Mouse (Mus musculus): Measurements from ENCODE around the gene Postn. TPM values are rescaled to one million over a fixed set of nuclear protein-coding genes. Genes with fewer than 3 reads are reported as not detected.
A peak's percentile ranks its signal among the peaks of the same experiment; 100 is the strongest.

Gene Postn
- polyA plus RNA-seq (2012; ENCODE audit: insufficient read depth, insufficient read length, missing spikeins), result 4.6 and 5.1 TPM in 2 replicates

GRCm38 (mm10) chr3:54360897-54361296 lies at the start of gene Postn:
TSS of gene Postn (plus strand) at chr3:54361109.
- Histone ChIP-seq H3K4me1 (ENCODE audit: control insufficient read depth, insufficient read depth, low read length) (peaks cover 2% of the 10 kb centered on the region; the same call in 1 of the 2 replicates), H3K27ac (ENCODE audit: insufficient read depth, low read depth, low read length) (no peak within 1 kb of the TSS), H3K4me3 (ENCODE audit: insufficient read depth, low read length) (no peak within 1 kb of the TSS)
- no peak for TF ChIP-seq CTCF (IDR thresholded peaks at IDR 0.05; ENCODE audit: low read depth, low read length)
- TF ChIP-seq POLR2A (IDR thresholded peaks at IDR 0.05; ENCODE audit: borderline replicate concordance, low read depth, low read length), result no peak

GRCm38 (mm10) chr3:54314055-54314454 lies 46.9 kb upstream of the Postn start:
- TF ChIP-seq CTCF (IDR thresholded peaks at IDR 0.05; ENCODE audit: low read depth, low read length), result no peak
- TF ChIP-seq POLR2A (IDR thresholded peaks at IDR 0.05; ENCODE audit: borderline replicate concordance, low read depth, low read length), result no peak
- Histone ChIP-seq H3K4me1 (ENCODE audit: control insufficient read depth, insufficient read depth, low read length) (no peaks in the 10 kb centered on the region), H3K27ac (ENCODE audit: insufficient read depth, low read depth, low read length) (no peak overlapping the region), H3K4me3 (ENCODE audit: insufficient read depth, low read length) (no peak overlapping the region)

- Histone ChIP-seq H3K4me1 (ENCODE audit: control insufficient read depth, insufficient read depth, low read length) (no peaks in the 10 kb centered on the region), H3K4me3 (ENCODE audit: insufficient read depth, low read length) (no peak overlapping the region), H3K27ac (ENCODE audit: insufficient read depth, low read depth, low read length) (no peak overlapping the region)
- TF ChIP-seq POLR2A (IDR thresholded peaks at IDR 0.05; ENCODE audit: borderline replicate concordance, low read depth, low read length) (no peak), CTCF (IDR thresholded peaks at IDR 0.05; ENCODE audit: low read depth, low read length) (peak; percentile 69; the same call in 1 of the 2 replicates)
Observed at GRCm38 (mm10) chr3:54352891-54353652, 7.8 kb upstream of the Postn start.

GRCm38 (mm10) chr3:54357561-54357960 lies 3.3 kb upstream of the Postn start:
- H3K4me1 ChIP-seq (ENCODE audit: control insufficient read depth, insufficient read depth, low read length), result peaks cover 2% of the 10 kb centered on the region; the same call in 1 of the 2 replicates
- TF ChIP-seq CTCF (IDR thresholded peaks at IDR 0.05; ENCODE audit: low read depth, low read length), result no peak
- TF ChIP-seq POLR2A (IDR thresholded peaks at IDR 0.05; ENCODE audit: borderline replicate concordance, low read depth, low read length), result no peak
- H3K27ac ChIP-seq (ENCODE audit: insufficient read depth, low read depth, low read length), result no peak overlapping the region
- H3K4me3 ChIP-seq (ENCODE audit: insufficient read depth, low read length), result no peak overlapping the region

- Histone ChIP-seq H3K4me3 (ENCODE audit: insufficient read depth, low read length) (no peak overlapping the region), H3K27ac (ENCODE audit: insufficient read depth, low read depth, low read length) (no peak overlapping the region), H3K4me1 (ENCODE audit: control insufficient read depth, insufficient read depth, low read length) (peaks cover 2% of the 10 kb centered on the region; the same call in 1 of the 2 replicates)
- no peak for TF ChIP-seq POLR2A (IDR thresholded peaks at IDR 0.05; ENCODE audit: borderline replicate concordance, low read depth, low read length)
- TF ChIP-seq CTCF (IDR thresholded peaks at IDR 0.05; ENCODE audit: low read depth, low read length), result no peak
Observed at GRCm38 (mm10) chr3:54358463-54359189, 2.3 kb upstream of the Postn start.

- Histone ChIP-seq H3K27ac (ENCODE audit: insufficient read depth, low read depth, low read length) (no peak overlapping the region), H3K4me3 (ENCODE audit: insufficient read depth, low read length) (no peak overlapping the region), H3K4me1 (ENCODE audit: control insufficient read depth, insufficient read depth, low read length) (peaks cover 2% of the 10 kb centered on the region; the same call in 1 of the 2 replicates)
- TF ChIP-seq POLR2A (IDR thresholded peaks at IDR 0.05; ENCODE audit: borderline replicate concordance, low read depth, low read length) (no peak), CTCF (IDR thresholded peaks at IDR 0.05; ENCODE audit: low read depth, low read length) (no peak)
Observed at GRCm38 (mm10) chr3:54361656-54362055, 747 bp downstream of the Postn start.

- Histone ChIP-seq H3K27ac (ENCODE audit: insufficient read depth, low read depth, low read length) (no peak overlapping the region), H3K4me3 (ENCODE audit: insufficient read depth, low read length) (no peak overlapping the region), H3K4me1 (ENCODE audit: control insufficient read depth, insufficient read depth, low read length) (no peaks in the 10 kb centered on the region)
- TF ChIP-seq POLR2A (IDR thresholded peaks at IDR 0.05; ENCODE audit: borderline replicate concordance, low read depth, low read length), result no peak
- no peak for TF ChIP-seq CTCF (IDR thresholded peaks at IDR 0.05; ENCODE audit: low read depth, low read length)
Observed at GRCm38 (mm10) chr3:54371015-54371414, 10.1 kb downstream of the Postn start.

GRCm38 (mm10) chr3:54372625-54373024 lies 11.7 kb downstream of the Postn start:
- TF ChIP-seq CTCF (IDR thresholded peaks at IDR 0.05; ENCODE audit: low read depth, low read length), result no peak
- no peak for TF ChIP-seq POLR2A (IDR thresholded peaks at IDR 0.05; ENCODE audit: borderline replicate concordance, low read depth, low read length)
- Histone ChIP-seq H3K4me3 (ENCODE audit: insufficient read depth, low read length) (no peak overlapping the region), H3K4me1 (ENCODE audit: control insufficient read depth, insufficient read depth, low read length) (no peaks in the 10 kb centered on the region), H3K27ac (ENCODE audit: insufficient read depth, low read depth, low read length) (no peak overlapping the region)

- TF ChIP-seq POLR2A (IDR thresholded peaks at IDR 0.05; ENCODE audit: borderline replicate concordance, low read depth, low read length) (no peak), CTCF (IDR thresholded peaks at IDR 0.05; ENCODE audit: low read depth, low read length) (no peak)
- H3K4me3 ChIP-seq (ENCODE audit: insufficient read depth, low read length), result no peak overlapping the region
- H3K4me1 ChIP-seq (ENCODE audit: control insufficient read depth, insufficient read depth, low read length), result no peaks in the 10 kb centered on the region
- H3K27ac ChIP-seq (ENCODE audit: insufficient read depth, low read depth, low read length), result no peak overlapping the region
Observed at GRCm38 (mm10) chr3:54376014-54376413, 15.1 kb downstream of the Postn start.

- Histone ChIP-seq H3K4me3 (ENCODE audit: insufficient read depth, low read length) (no peak overlapping the region), H3K27ac (ENCODE audit: insufficient read depth, low read depth, low read length) (no peak overlapping the region), H3K4me1 (ENCODE audit: control insufficient read depth, insufficient read depth, low read length) (no peaks in the 10 kb centered on the region)
- TF ChIP-seq CTCF (IDR thresholded peaks at IDR 0.05; ENCODE audit: low read depth, low read length) (no peak), POLR2A (IDR thresholded peaks at IDR 0.05; ENCODE audit: borderline replicate concordance, low read depth, low read length) (no peak)
Observed at GRCm38 (mm10) chr3:54377647-54378046, 16.7 kb downstream of the Postn start.

Measured in bone marrow macrophage, adult 2 months (primary cell).